Mouse (Mus musculus) heart, embryonic 10.5 days (tissue): ENCODE results near the gene Akap2. TPM values are rescaled to one million over a fixed set of nuclear protein-coding genes. Genes with fewer than 3 reads are reported as not detected.
"Not testable (repeated sequence)": the region's sequence is repeated elsewhere in the genome, so short reads cannot be mapped to it uniquely, and the experiment has no call there.

Experiments
- DNase-seq: peaks from one replicate; pipeline ENCODE4 v3.0.0-alpha.2; 2017; ENCODE audit warnings: low spot score
- H3K27ac ChIP-seq: fragments of 300-500 bp; sonication (generic); 2 replicates; pipeline ENCODE4 v1.5.1; 2016; ENCODE audit warnings: mild to moderate bottlenecking
- H3K27me3 ChIP-seq: fragments of 300-500 bp; sonication (generic); 2 replicates; pipeline ENCODE4 v1.6.1; 2016; ENCODE audit warnings: mild to moderate bottlenecking; ENCODE audit not compliant: poor library complexity, insufficient read depth, severe bottlenecking
- H3K36me3 ChIP-seq: fragments of 300-500 bp; sonication (generic); 2 replicates; pipeline ENCODE4 v1.6.1; 2016; ENCODE audit warnings: mild to moderate bottlenecking, moderate library complexity
- H3K4me1 ChIP-seq: fragments of 300-500 bp; sonication (generic); 2 replicates; pipeline ENCODE4 v1.6.1; 2016; ENCODE audit warnings: mild to moderate bottlenecking
- H3K4me3 ChIP-seq: fragments of 300-500 bp; sonication (generic); 2 replicates; pipeline ENCODE4 v1.5.1; 2016; ENCODE audit warnings: mild to moderate bottlenecking, moderate library complexity
- H3K9me3 ChIP-seq: fragments of 300-500 bp; sonication (generic); 2 replicates; pipeline ENCODE4 v1.6.1; 2016; ENCODE audit warnings: mild to moderate bottlenecking, moderate library complexity
- WGBS: fragments of 180-500 bp; shearing (Covaris S2); methylation state at CpG from one replicate; pipeline ENCODE4 v1.1.7; 2016; 5-methylcytosine and 5-hydroxymethylcytosine counted together
- polyA plus RNA-seq: library from polyadenylated mRNA; unstranded; fragments of >200 nt; fragmentation: Nextera tagmentation; extraction: Ambion mirVana; gene quantifications from 2 replicates; pipeline ENCODE4 v1.2.1, GENCODE M21; 2016

Akap2 gene
- polyA plus RNA-seq, 1 experiment from 2014 or later: 30.1 TPM

GRCm38 (mm10) chr4:57879804-57880357 lies 162.4 kb downstream of the Akap2 start:
- peak; percentile 83 for DNase-seq
- Histone ChIP-seq H3K27me3 (no peaks in the 10 kb centered on the region), H3K9me3 (no peaks in the 10 kb centered on the region), H3K27ac (no peak overlapping the region), H3K4me3 (no peak overlapping the region), H3K36me3 (peaks cover 3% of the 10 kb centered on the region; the same call in 1 of the 2 replicates), H3K4me1 (peaks cover 24% of the 10 kb centered on the region)
- 17% methylated on average over 6 of the region's 6 CpGs for WGBS

GRCm38 (mm10) chr4:57883520-57884421 lies 166.3 kb downstream of the Akap2 start:
- Histone ChIP-seq H3K36me3 (peaks cover 3% of the 10 kb centered on the region; the same call in 1 of the 2 replicates), H3K9me3 (no peaks in the 10 kb centered on the region), H3K27ac (peak overlapping the region; percentile 6; the same call in 1 of the 2 replicates), H3K4me1 (peaks cover 43% of the 10 kb centered on the region), H3K4me3 (no peak overlapping the region), H3K27me3 (no peaks in the 10 kb centered on the region)
- WGBS: 74% methylated on average over 7 of the region's 7 CpGs
- peak; percentile 64 for DNase-seq

GRCm38 (mm10) chr4:57884511-57884910 lies 167.1 kb downstream of the Akap2 start:
- Histone ChIP-seq H3K36me3 (peaks cover 3% of the 10 kb centered on the region; the same call in 1 of the 2 replicates), H3K27ac (0 out of 2 replicates have a peak overlapping the region, but pooled peaks have one; percentile 6), H3K4me3 (no peak overlapping the region), H3K4me1 (peaks cover 43% of the 10 kb centered on the region), H3K27me3 (no peaks in the 10 kb centered on the region), H3K9me3 (no peaks in the 10 kb centered on the region)
- 79% methylated on average over 3 of the region's 3 CpGs for WGBS
- DNase-seq: peak; percentile 63

- no peak overlapping the region for H3K27ac ChIP-seq
- no peak overlapping the region for H3K4me3 ChIP-seq
- WGBS: 66% methylated on average over 2 of the region's 2 CpGs
- H3K9me3 ChIP-seq: no peaks in the 10 kb centered on the region
- peak; percentile 42 for DNase-seq
- no peaks in the 10 kb centered on the region for H3K27me3 ChIP-seq
- peaks cover 43% of the 10 kb centered on the region for H3K4me1 ChIP-seq
- peaks cover 6% of the 10 kb centered on the region; the same call in 1 of the 2 replicates for H3K36me3 ChIP-seq
These were observed 167.7 kb downstream of the Akap2 start for GRCm38 (mm10) chr4:57885186-57885585.

- Histone ChIP-seq H3K4me1 (peaks cover 43% of the 10 kb centered on the region), H3K27ac (no peak overlapping the region)
These were observed 168.8 kb downstream of the Akap2 start for GRCm38 (mm10) chr4:57886066-57886887.

GRCm38 (mm10) chr4:57886888-57887230 lies 169.4 kb downstream of the Akap2 start:
- peaks cover 43% of the 10 kb centered on the region for H3K4me1 ChIP-seq
- 93% methylated on average over 3 of the region's 3 CpGs for WGBS
- no peak overlapping the region for H3K27ac ChIP-seq
- H3K27me3 ChIP-seq: no peaks in the 10 kb centered on the region
- peak; percentile 19 for DNase-seq
- H3K9me3 ChIP-seq: no peaks in the 10 kb centered on the region
- no peak overlapping the region for H3K4me3 ChIP-seq
- H3K36me3 ChIP-seq: peaks cover 3% of the 10 kb centered on the region; the same call in 1 of the 2 replicates

More at GRCm38 (mm10) chr4:57886066-57886887, 168.8 kb downstream of the Akap2 start:
- peak; percentile 53 for DNase-seq
- H3K27me3 ChIP-seq: no peaks in the 10 kb centered on the region
- 58% methylated on average over 11 of the region's 11 CpGs for WGBS
- H3K9me3 ChIP-seq: no peaks in the 10 kb centered on the region
- H3K4me3 ChIP-seq: no peak overlapping the region
- H3K36me3 ChIP-seq: peaks cover 6% of the 10 kb centered on the region; the same call in 1 of the 2 replicates

GRCm38 (mm10) chr4:57888246-57888645 lies 170.8 kb downstream of the Akap2 start:
- no peaks in the 10 kb centered on the region for H3K9me3 ChIP-seq
- no peak overlapping the region for H3K27ac ChIP-seq
- 89% methylated on average over 2 of the region's 2 CpGs for WGBS
- peak; percentile 53 for DNase-seq
- no peaks in the 10 kb centered on the region for H3K27me3 ChIP-seq
- peaks cover 11% of the 10 kb centered on the region for H3K36me3 ChIP-seq
- H3K4me3 ChIP-seq: no peak overlapping the region
- peaks cover 32% of the 10 kb centered on the region for H3K4me1 ChIP-seq

GRCm38 (mm10) chr4:57888978-57889377 lies 171.5 kb downstream of the Akap2 start:
- Histone ChIP-seq H3K36me3 (peaks cover 18% of the 10 kb centered on the region), H3K4me1 (peaks cover 25% of the 10 kb centered on the region)
- H3K27ac ChIP-seq, H3K4me3 ChIP-seq, DNase-seq, H3K27me3 ChIP-seq, H3K9me3 ChIP-seq: not testable (repeated sequence)
- 92% methylated on average over 1 of the region's 1 CpGs for WGBS

GRCm38 (mm10) chr4:57889773-57890172 lies 172.3 kb downstream of the Akap2 start:
- DNase-seq: no peak
- 93% methylated on average over 8 of the region's 8 CpGs for WGBS
- H3K9me3 ChIP-seq: no peaks in the 10 kb centered on the region
- no peak overlapping the region for H3K4me3 ChIP-seq
- H3K36me3 ChIP-seq: peaks cover 21% of the 10 kb centered on the region
- no peaks in the 10 kb centered on the region for H3K27me3 ChIP-seq
- no peak overlapping the region for H3K27ac ChIP-seq
- H3K4me1 ChIP-seq: peaks cover 19% of the 10 kb centered on the region

GRCm38 (mm10) chr4:57892001-57892586 lies 174.6 kb downstream of the Akap2 start:
- WGBS: 88% methylated on average over 10 of the region's 10 CpGs
- DNase-seq: no peak
- Histone ChIP-seq H3K27me3 (no peaks in the 10 kb centered on the region), H3K4me1 (0 out of 2 replicates have a peak, but pooled peaks cover 6% of the 10 kb centered on the region), H3K9me3 (no peaks in the 10 kb centered on the region), H3K4me3 (no peak overlapping the region), H3K36me3 (peaks cover 29% of the 10 kb centered on the region), H3K27ac (no peak overlapping the region)

GRCm38 (mm10) chr4:57895140-57895539 lies 177.7 kb downstream of the Akap2 start:
- Histone ChIP-seq H3K27ac (0 out of 2 replicates have a peak overlapping the region, but pooled peaks have one; percentile 36), H3K9me3 (no peaks in the 10 kb centered on the region), H3K4me1 (0 out of 2 replicates have a peak, but pooled peaks cover 6% of the 10 kb centered on the region), H3K36me3 (peaks cover 39% of the 10 kb centered on the region), H3K4me3 (no peak overlapping the region), H3K27me3 (no peaks in the 10 kb centered on the region)
- 46% methylated on average over 5 of the region's 5 CpGs for WGBS
- DNase-seq: no peak

- no peak overlapping the region for H3K4me3 ChIP-seq
- no peak overlapping the region for H3K27ac ChIP-seq
- 0 out of 2 replicates have a peak, but pooled peaks cover 6% of the 10 kb centered on the region for H3K4me1 ChIP-seq
- WGBS: 55% methylated on average over 6 of the region's 6 CpGs
- peaks cover 39% of the 10 kb centered on the region for H3K36me3 ChIP-seq
- H3K9me3 ChIP-seq: no peaks in the 10 kb centered on the region
- no peak for DNase-seq
- H3K27me3 ChIP-seq: no peaks in the 10 kb centered on the region
These were observed 178.4 kb downstream of the Akap2 start for GRCm38 (mm10) chr4:57895902-57896301.
